Mouse (Mus musculus): ENCODE measurements around the gene Gucd1. TPM values are rescaled to one million over a fixed set of nuclear protein-coding genes. Genes with fewer than 3 reads are reported as not detected.
"Not testable (repeated sequence)": the region's sequence is repeated elsewhere in the genome, so short reads cannot be mapped to it uniquely, and the experiment has no call there.

Gene Gucd1
- polyA plus RNA-seq, 1 experiment from 2014 or later, result 22.4 TPM

- H3K9me3 ChIP-seq, result no peaks in the 10 kb centered on the region
- no peak for ATAC-seq (ENCODE audit: extremely low read depth, insufficient number of reproducible peaks, low FRiP score, low TSS enrichment)
- H3K9ac ChIP-seq, result peak overlapping the region; percentile 97
- no peaks in the 10 kb centered on the region for H3K27me3 ChIP-seq (replicated peaks)
- peak overlapping the region; percentile 84 for H3K4me3 ChIP-seq
- WGBS, result 71% methylated on average over 4 of the region's 4 CpGs
- peaks cover 32% of the 10 kb centered on the region for H3K36me3 ChIP-seq
- H3K4me2 ChIP-seq, result peak overlapping the region; percentile 93
- peak overlapping the region; percentile 99; the same call in 1 of the 2 replicates for H3K27ac ChIP-seq (replicated peaks)
- peaks cover 47% of the 10 kb centered on the region for H3K4me1 ChIP-seq
Observed at GRCm38 (mm10) chr10:75515216-75516037, 2.3 kb downstream of the Gucd1 start.

GRCm38 (mm10) chr10:75514361-75514760 lies 3.4 kb downstream of the Gucd1 start:
- no peak overlapping the region for H3K27ac ChIP-seq (replicated peaks)
- H3K4me3 ChIP-seq, result peak overlapping the region; percentile 13; the same call in 1 of the 2 replicates
- H3K36me3 ChIP-seq, result peaks cover 32% of the 10 kb centered on the region
- no peak for ATAC-seq (ENCODE audit: extremely low read depth, insufficient number of reproducible peaks, low FRiP score, low TSS enrichment)
- WGBS, result 50% methylated on average over 7 of the region's 7 CpGs
- H3K4me2 ChIP-seq, result peak overlapping the region; percentile 93
- H3K4me1 ChIP-seq, result peaks cover 43% of the 10 kb centered on the region
- H3K27me3 ChIP-seq (replicated peaks), result no peaks in the 10 kb centered on the region
- no peaks in the 10 kb centered on the region for H3K9me3 ChIP-seq
- H3K9ac ChIP-seq, result peak overlapping the region; percentile 45

- ATAC-seq (ENCODE audit: extremely low read depth, insufficient number of reproducible peaks, low FRiP score, low TSS enrichment), result no peak
- H3K9ac ChIP-seq, result 0 out of 2 replicates have a peak overlapping the region, but pooled peaks have one; percentile 45
- no peaks in the 10 kb centered on the region for H3K27me3 ChIP-seq (replicated peaks)
- H3K27ac ChIP-seq (replicated peaks), result no peak overlapping the region
- peaks cover 38% of the 10 kb centered on the region for H3K36me3 ChIP-seq
- 87% methylated on average over 8 of the region's 8 CpGs for WGBS
- H3K9me3 ChIP-seq, result no peaks in the 10 kb centered on the region
- peaks cover 35% of the 10 kb centered on the region for H3K4me1 ChIP-seq
- H3K4me2 ChIP-seq, result peak overlapping the region; percentile 93
- H3K4me3 ChIP-seq, result no peak overlapping the region; the same call in 1 of the 2 replicates
Observed at GRCm38 (mm10) chr10:75513306-75514067, 4.3 kb downstream of the Gucd1 start.

DNA sequence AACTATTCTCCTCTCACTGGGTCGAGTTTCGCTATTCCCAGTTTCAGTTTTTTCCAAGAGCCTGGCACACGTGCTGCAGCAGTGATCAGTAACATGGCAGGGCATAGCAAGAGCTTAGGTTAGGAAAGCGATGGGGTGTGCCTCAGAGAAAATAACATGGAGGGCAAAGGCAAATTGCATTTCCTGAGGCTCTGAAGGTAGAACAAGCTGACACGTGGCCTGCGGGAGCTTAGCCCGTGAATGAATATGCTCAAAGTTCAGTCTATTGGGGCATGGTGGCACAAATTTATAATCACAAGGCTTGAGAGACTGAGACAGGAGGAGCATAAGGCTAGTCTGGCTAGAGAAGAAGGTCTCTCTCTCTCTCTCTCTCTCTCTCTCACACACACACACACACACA lies 5.0 kb downstream of the Gucd1 start:
- no peak overlapping the region for H3K4me3 ChIP-seq
- no peak overlapping the region for H3K27ac ChIP-seq (replicated peaks)
- ATAC-seq (ENCODE audit: extremely low read depth, insufficient number of reproducible peaks, low FRiP score, low TSS enrichment), result no peak
- no peak overlapping the region for H3K4me2 ChIP-seq
- peaks cover 33% of the 10 kb centered on the region for H3K4me1 ChIP-seq
- no peaks in the 10 kb centered on the region for H3K27me3 ChIP-seq (replicated peaks)
- WGBS, result 90% methylated on average over 7 of the region's 7 CpGs
- H3K36me3 ChIP-seq, result peaks cover 45% of the 10 kb centered on the region
- H3K9ac ChIP-seq, result no peak overlapping the region
- H3K9me3 ChIP-seq, result no peaks in the 10 kb centered on the region

DNA sequence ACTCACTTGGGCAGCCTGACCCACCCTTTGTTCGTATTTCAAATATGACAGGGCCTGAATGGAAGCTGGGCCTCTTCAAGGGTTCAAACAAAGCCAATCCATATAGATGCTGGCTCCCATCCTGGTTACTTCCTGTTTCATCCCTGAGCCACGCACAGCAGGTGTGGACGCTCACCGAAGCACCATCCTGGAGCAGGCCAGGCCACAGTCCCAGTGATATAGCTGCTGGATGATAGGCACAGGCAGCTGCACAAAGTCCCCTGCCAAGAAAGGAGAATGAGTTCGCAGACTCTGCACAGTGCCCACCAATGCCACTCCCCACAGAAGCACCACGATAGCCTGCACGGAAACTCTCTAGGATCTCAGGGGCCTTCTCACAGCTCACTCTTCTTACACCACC lies 5.9 kb downstream of the Gucd1 start:
- H3K9me3 ChIP-seq, result no peaks in the 10 kb centered on the region
- H3K4me3 ChIP-seq, result no peak overlapping the region
- no peak overlapping the region for H3K27ac ChIP-seq (replicated peaks)
- H3K4me2 ChIP-seq, result no peak overlapping the region
- H3K4me1 ChIP-seq, result peaks cover 33% of the 10 kb centered on the region
- WGBS, result 94% methylated on average over 7 of the region's 7 CpGs
- no peak overlapping the region for H3K9ac ChIP-seq
- no peaks in the 10 kb centered on the region for H3K27me3 ChIP-seq (replicated peaks)
- ATAC-seq (ENCODE audit: extremely low read depth, insufficient number of reproducible peaks, low FRiP score, low TSS enrichment), result no peak
- peaks cover 54% of the 10 kb centered on the region for H3K36me3 ChIP-seq

GRCm38 (mm10) chr10:75511060-75511459 lies 6.7 kb downstream of the Gucd1 start:
- H3K36me3 ChIP-seq, result peaks cover 62% of the 10 kb centered on the region
- WGBS, result 78% methylated on average over 9 of the region's 9 CpGs

GRCm38 (mm10) chr10:75510446-75510845 lies 7.3 kb downstream of the Gucd1 start:
- no peaks in the 10 kb centered on the region for H3K9me3 ChIP-seq
- no peak for ATAC-seq (ENCODE audit: extremely low read depth, insufficient number of reproducible peaks, low FRiP score, low TSS enrichment)
- H3K27ac ChIP-seq (replicated peaks), result no peak overlapping the region
- no peak overlapping the region for H3K4me2 ChIP-seq
- H3K9ac ChIP-seq, result no peak overlapping the region
- peaks cover 21% of the 10 kb centered on the region for H3K4me1 ChIP-seq
- H3K36me3 ChIP-seq, result peaks cover 63% of the 10 kb centered on the region
- H3K27me3 ChIP-seq (replicated peaks), result no peaks in the 10 kb centered on the region
- 85% methylated on average over 7 of the region's 7 CpGs for WGBS
- H3K4me3 ChIP-seq, result no peak overlapping the region

More at GRCm38 (mm10) chr10:75511060-75511459, 6.7 kb downstream of the Gucd1 start:
- H3K4me2 ChIP-seq, result no peak overlapping the region
- H3K27ac ChIP-seq (replicated peaks), result no peak overlapping the region
- no peak for ATAC-seq (ENCODE audit: extremely low read depth, insufficient number of reproducible peaks, low FRiP score, low TSS enrichment)
- no peaks in the 10 kb centered on the region for H3K27me3 ChIP-seq (replicated peaks)
- H3K4me1 ChIP-seq, result peaks cover 27% of the 10 kb centered on the region
- no peaks in the 10 kb centered on the region for H3K9me3 ChIP-seq
- H3K9ac ChIP-seq, result no peak overlapping the region
- H3K4me3 ChIP-seq, result no peak overlapping the region

- H3K4me3 ChIP-seq; ATAC-seq (ENCODE audit: extremely low read depth, insufficient number of reproducible peaks, low FRiP score, low TSS enrichment); H3K4me1 ChIP-seq; H3K27me3 ChIP-seq (replicated peaks); H3K9ac ChIP-seq; H3K9me3 ChIP-seq; H3K4me2 ChIP-seq; H3K27ac ChIP-seq (replicated peaks): not testable (repeated sequence)
- H3K36me3 ChIP-seq, result peaks cover 65% of the 10 kb centered on the region
- WGBS, result 93% methylated on average over 3 of the region's 3 CpGs
Observed at GRCm38 (mm10) chr10:75505928-75506327, 11.8 kb downstream of the Gucd1 start.

DNA sequence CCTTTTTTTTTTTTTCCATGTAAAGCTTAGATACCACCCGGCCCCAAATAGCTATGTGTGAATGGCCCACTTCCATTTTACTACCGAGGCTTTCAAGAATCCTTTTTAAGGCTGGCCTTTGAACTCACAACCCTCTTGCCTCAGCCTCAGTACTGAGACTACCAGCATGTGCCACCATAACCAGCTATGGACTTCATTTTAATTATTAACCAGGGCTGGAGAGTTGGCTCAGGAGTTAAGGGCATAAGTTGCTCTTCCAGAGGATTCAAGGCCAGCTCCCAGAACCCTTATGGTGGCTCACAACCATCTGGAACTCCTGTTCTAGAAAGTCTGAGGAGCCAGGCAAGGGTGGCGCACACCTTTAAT lies 12.7 kb downstream of the Gucd1 start:
- Histone ChIP-seq H3K9me3 (peaks cover 2% of the 10 kb centered on the region; the same call in 1 of the 2 replicates), H3K27ac (replicated peaks) (no peak overlapping the region), H3K4me2 (no peak overlapping the region), H3K27me3 (replicated peaks) (no peaks in the 10 kb centered on the region), H3K4me3 (no peak overlapping the region), H3K4me1 (peaks cover 6% of the 10 kb centered on the region), H3K9ac (no peak overlapping the region), H3K36me3 (peaks cover 57% of the 10 kb centered on the region)
- whole genome bisulfite sequencing, result 70% methylated on average over 3 of the region's 3 CpGs
- ATAC-seq (ENCODE audit: extremely low read depth, insufficient number of reproducible peaks, low FRiP score, low TSS enrichment), result no peak

DNA sequence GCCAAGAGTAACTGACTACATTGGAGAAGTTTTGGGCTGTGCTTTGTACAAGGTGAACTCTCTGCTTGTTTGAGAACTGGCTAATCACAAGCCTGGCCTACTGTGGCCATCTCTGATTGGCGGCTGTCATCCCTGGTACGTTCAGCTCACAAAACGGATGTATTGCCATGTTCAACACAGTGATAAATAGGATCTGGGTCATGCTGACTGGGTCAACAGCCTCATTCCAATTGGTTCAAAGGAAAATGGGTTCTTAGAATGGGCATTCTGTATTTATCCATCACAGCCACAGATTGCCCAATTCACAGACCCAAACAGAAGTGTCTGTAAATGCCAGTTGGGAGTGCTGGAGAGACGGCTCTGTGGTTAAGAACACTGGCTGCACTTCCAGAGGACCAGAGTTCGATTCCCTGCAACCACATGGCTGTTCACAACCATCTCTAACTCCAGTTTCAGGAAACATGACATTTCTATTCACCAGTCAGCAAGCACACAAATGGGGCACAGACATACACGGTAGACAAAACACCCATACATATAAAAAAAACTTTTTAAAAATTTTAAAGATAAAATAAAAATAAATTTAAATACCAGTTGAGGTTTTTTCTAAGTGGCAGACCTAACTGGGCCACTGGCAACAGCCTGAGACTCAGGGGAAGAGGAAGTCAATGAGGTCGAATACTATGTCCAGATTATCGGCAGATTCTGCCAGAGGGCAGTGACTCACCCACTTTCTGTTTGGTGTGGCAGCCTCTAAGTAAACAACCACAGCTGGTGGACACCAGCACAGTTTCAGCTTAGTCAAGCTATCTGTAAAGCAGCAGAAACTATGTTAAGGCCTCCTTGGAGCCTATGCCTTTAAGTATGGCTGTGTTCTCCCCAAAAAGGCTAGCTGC lies 13.3 kb downstream of the Gucd1 start:
- no peak for ATAC-seq (ENCODE audit: extremely low read depth, insufficient number of reproducible peaks, low FRiP score, low TSS enrichment)
- Histone ChIP-seq H3K27ac (replicated peaks) (no peak overlapping the region), H3K4me3 (no peak overlapping the region), H3K27me3 (replicated peaks) (no peaks in the 10 kb centered on the region), H3K4me1 (peaks cover 10% of the 10 kb centered on the region), H3K36me3 (peaks cover 51% of the 10 kb centered on the region), H3K9me3 (peaks cover 2% of the 10 kb centered on the region; the same call in 1 of the 2 replicates), H3K9ac (no peak overlapping the region), H3K4me2 (no peak overlapping the region)
- WGBS, result 81% methylated on average over 8 of the region's 8 CpGs

GRCm38 (mm10) chr10:75503692-75504091 lies 14.1 kb downstream of the Gucd1 start:
- WGBS, result 89% methylated on average over 7 of the region's 7 CpGs
- Histone ChIP-seq H3K9ac (no peak overlapping the region), H3K9me3 (peaks cover 2% of the 10 kb centered on the region; the same call in 1 of the 2 replicates), H3K27ac (replicated peaks) (no peak overlapping the region), H3K27me3 (replicated peaks) (no peaks in the 10 kb centered on the region), H3K4me3 (no peak overlapping the region), H3K4me1 (peaks cover 10% of the 10 kb centered on the region), H3K4me2 (no peak overlapping the region), H3K36me3 (peaks cover 43% of the 10 kb centered on the region)
- no peak for ATAC-seq (ENCODE audit: extremely low read depth, insufficient number of reproducible peaks, low FRiP score, low TSS enrichment)

All from heart, embryonic 13.5 days (tissue).